Mouse (Mus musculus): ENCODE measurements around the gene B4galnt4. TPM values are rescaled to one million over a fixed set of nuclear protein-coding genes. Genes with fewer than 3 reads are reported as not detected.

Gene B4galnt4
- polyA plus RNA-seq, 1 experiment: 103 TPM

- no peak for DNase-seq (ENCODE audit: extremely low spot score in 1 of 2, low spot score in 1 of 2)
Measured at GRCm38 (mm10) chr7:141115874-141116273, 55.0 kb downstream of the B4galnt4 start.

DNA sequence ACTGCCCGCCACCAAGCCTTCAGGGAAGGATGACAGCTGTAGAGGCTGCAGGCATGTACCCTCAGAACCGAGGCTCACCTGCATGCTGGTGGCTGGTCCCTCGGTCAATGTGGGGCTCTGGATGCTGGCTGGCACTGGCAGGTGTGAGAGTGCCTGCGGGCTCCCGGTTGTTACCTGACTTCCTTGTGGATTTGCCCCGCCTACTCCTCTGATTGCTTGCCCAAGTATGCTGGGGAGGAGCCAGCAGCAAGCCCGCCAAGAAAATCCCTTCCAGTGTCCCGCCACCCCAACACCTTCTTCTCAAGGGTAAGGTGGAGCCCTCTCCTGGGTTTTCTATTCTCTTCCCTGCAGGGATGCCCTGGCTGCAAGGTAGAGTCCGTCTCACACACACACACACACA is 56.7 kb downstream of the B4galnt4 start, which contains the start of gene Ano9:
Gene Ano9, minus strand, starts transcription at position 171 of the 400 bp plus-strand sequence.
- DNase-seq (ENCODE audit: extremely low spot score in 1 of 2, low spot score in 1 of 2): no peak

GRCm38 (mm10) chr7:141119487-141119886 is 58.6 kb downstream of the B4galnt4 start:
- DNase-seq (ENCODE audit: extremely low spot score in 1 of 2, low spot score in 1 of 2): no peak

DNA sequence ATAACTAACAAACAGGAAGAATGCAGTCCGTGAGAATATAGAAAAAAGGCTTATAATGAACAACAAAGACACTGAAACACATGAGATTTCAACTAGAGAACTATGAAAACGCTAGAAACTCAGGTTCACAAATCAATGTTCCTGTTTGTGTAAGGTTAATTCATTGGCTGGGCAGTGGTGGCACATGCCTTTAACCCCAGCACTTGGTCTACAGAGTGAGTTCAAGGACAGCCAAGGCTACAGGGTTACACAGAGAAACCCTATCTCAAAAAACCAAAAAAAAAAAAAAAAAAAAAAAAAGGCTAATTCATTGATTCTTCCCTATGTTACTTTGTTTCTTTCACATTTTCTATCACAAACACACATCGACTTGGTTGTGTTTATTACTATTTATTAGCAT is 59.7 kb downstream of the B4galnt4 start:
- no peak for DNase-seq (ENCODE audit: extremely low spot score in 1 of 2, low spot score in 1 of 2)

- no peak for DNase-seq (ENCODE audit: extremely low spot score in 1 of 2, low spot score in 1 of 2)
Measured at GRCm38 (mm10) chr7:141121051-141121531, 60.2 kb downstream of the B4galnt4 start.

Other genes starting within 250 kb of the B4galnt4 start
- gene Zfp941, start 238.9 kb upstream of the B4galnt4 start, polyA plus RNA-seq (2012; rRNA removed): 18.5 and 22.4 TPM in 2 replicates
- 0.78 and 1.4 TPM in 2 replicates for gene Urah, start 226.1 kb upstream of the B4galnt4 start, polyA plus RNA-seq (2012; rRNA removed)
- gene Scgb1c1, start 215.6 kb upstream of the B4galnt4 start, polyA plus RNA-seq (2012; rRNA removed): 1.4 and 6.3 TPM in 2 replicates
- gene Odf3, start 213.3 kb upstream of the B4galnt4 start, polyA plus RNA-seq (2012; rRNA removed): 0.26 and 0.36 TPM in 2 replicates
- 0.13 and 0.16 TPM in 2 replicates for gene Gm45785, start 204.8 kb upstream of the B4galnt4 start, polyA plus RNA-seq (2012; rRNA removed)
- gene Ric8a, start 204.1 kb upstream of the B4galnt4 start, polyA plus RNA-seq (2012; rRNA removed): 68.7 and 84.4 TPM in 2 replicates
- gene Bet1l, start 203.5 kb upstream of the B4galnt4 start, polyA plus RNA-seq (2012; rRNA removed): 31.9 and 32.3 TPM in 2 replicates
- gene Psmd13, start 179.1 kb upstream of the B4galnt4 start, polyA plus RNA-seq (2012; rRNA removed): 92.8 and 99.7 TPM in 2 replicates
- 116 and 137 TPM in 2 replicates for gene Sirt3, start 178.8 kb upstream of the B4galnt4 start, polyA plus RNA-seq (2012; rRNA removed)
- 0.57 and 0.76 TPM in 2 replicates for gene Cox8b, start 160.7 kb upstream of the B4galnt4 start, polyA plus RNA-seq (2012; rRNA removed)
- gene Nlrp6, start 140.2 kb upstream of the B4galnt4 start, polyA plus RNA-seq (2012; rRNA removed): 0.17 and 0.18 TPM in 2 replicates
- gene Pgghg, start 119.7 kb upstream of the B4galnt4 start, polyA plus RNA-seq (2012; rRNA removed): 6.9 and 7.1 TPM in 2 replicates
- 0.15 TPM in 1 of 2 replicates, not detected in the other for gene Ifitm5, start 110.8 kb upstream of the B4galnt4 start, polyA plus RNA-seq (2012; rRNA removed)
- not detected in 2 replicates for gene Gm45717, start 105.2 kb upstream of the B4galnt4 start, polyA plus RNA-seq (2012; rRNA removed)
- 46.6 and 48.9 TPM in 2 replicates for gene Ifitm2, start 105.1 kb upstream of the B4galnt4 start, polyA plus RNA-seq (2012; rRNA removed)
- gene Ifitm1, start 93.9 kb upstream of the B4galnt4 start, polyA plus RNA-seq (2012; rRNA removed): 28.8 and 33.2 TPM in 2 replicates
- gene Ifitm3, start 50.3 kb upstream of the B4galnt4 start, polyA plus RNA-seq (2012; rRNA removed): 72.6 and 82.1 TPM in 2 replicates
- gene Ifitm6, start 43.2 kb upstream of the B4galnt4 start, polyA plus RNA-seq (2012; rRNA removed): 0.86 and 1.0 TPM in 2 replicates
- not detected in 2 replicates for gene Gm17387, start 32.0 kb upstream of the B4galnt4 start, polyA plus RNA-seq (2012; rRNA removed)
- gene Pkp3, start 17.1 kb downstream of the B4galnt4 start, polyA plus RNA-seq (2012; rRNA removed): 0.11 and 0.22 TPM in 2 replicates
- gene Sigirr, start 39.5 kb downstream of the B4galnt4 start, polyA plus RNA-seq (2012; rRNA removed): 3.7 and 4.0 TPM in 2 replicates
- 0.08 and 0.10 TPM in 2 replicates for gene Ano9, start 56.7 kb downstream of the B4galnt4 start, polyA plus RNA-seq (2012; rRNA removed)
- 52.1 and 62.4 TPM in 2 replicates for gene Ptdss2, start 61.3 kb downstream of the B4galnt4 start, polyA plus RNA-seq (2012; rRNA removed)
- gene Rnh1, start 111.8 kb downstream of the B4galnt4 start, polyA plus RNA-seq (2012; rRNA removed): 34.5 and 36.4 TPM in 2 replicates
- gene Hras, start 132.9 kb downstream of the B4galnt4 start, polyA plus RNA-seq (2012; rRNA removed): 243 and 245 TPM in 2 replicates
- gene Lrrc56, start 133.1 kb downstream of the B4galnt4 start, polyA plus RNA-seq (2012; rRNA removed): 4.8 and 5.5 TPM in 2 replicates
- 0.17 and 0.20 TPM in 2 replicates for gene Lmntd2, start 153.0 kb downstream of the B4galnt4 start, polyA plus RNA-seq (2012; rRNA removed)
- 1.8 and 2.3 TPM in 2 replicates for gene Rassf7, start 154.8 kb downstream of the B4galnt4 start, polyA plus RNA-seq (2012; rRNA removed)
- 31.0 and 35.1 TPM in 2 replicates for gene Phrf1, start 167.7 kb downstream of the B4galnt4 start, polyA plus RNA-seq (2012; rRNA removed)
- 7.7 and 8.6 TPM in 2 replicates for gene Irf7, start 205.4 kb downstream of the B4galnt4 start, polyA plus RNA-seq (2012; rRNA removed)
- gene Cdhr5, start 215.7 kb downstream of the B4galnt4 start, polyA plus RNA-seq (2012; rRNA removed): not detected in 2 replicates
- gene Sct, start 218.0 kb downstream of the B4galnt4 start, polyA plus RNA-seq (2012; rRNA removed): 12.4 and 29.9 TPM in 2 replicates
- gene Drd4, start 230.9 kb downstream of the B4galnt4 start, polyA plus RNA-seq (2012; rRNA removed): 0.44 and 0.48 TPM in 2 replicates

All from frontal cortex, adult 2 months (tissue).